Mouse (Mus musculus) liver, postnatal 0 days (tissue): ENCODE measurements around the gene Ddx55.

ENCODE experiments used
- CTCF ChIP-seq: sonication (generic); IDR thresholded peaks from 2 replicates; pipeline ENCODE4 v1.5.1; 2016; ENCODE audit warnings: antibody characterized with exemption, low read depth
- EP300 ChIP-seq: IDR thresholded peaks from 2 replicates; pipeline ENCODE4 v1.6.1; 2016; ENCODE audit warnings: antibody characterized with exemption, low read depth, mild to moderate bottlenecking

GRCm38 (mm10) chr5:124505235-124505634 lies 47.4 kb upstream of the Ddx55 start:
- no peak for TF ChIP-seq CTCF
- no peak for TF ChIP-seq EP300
